In the genomic region with DNA sequence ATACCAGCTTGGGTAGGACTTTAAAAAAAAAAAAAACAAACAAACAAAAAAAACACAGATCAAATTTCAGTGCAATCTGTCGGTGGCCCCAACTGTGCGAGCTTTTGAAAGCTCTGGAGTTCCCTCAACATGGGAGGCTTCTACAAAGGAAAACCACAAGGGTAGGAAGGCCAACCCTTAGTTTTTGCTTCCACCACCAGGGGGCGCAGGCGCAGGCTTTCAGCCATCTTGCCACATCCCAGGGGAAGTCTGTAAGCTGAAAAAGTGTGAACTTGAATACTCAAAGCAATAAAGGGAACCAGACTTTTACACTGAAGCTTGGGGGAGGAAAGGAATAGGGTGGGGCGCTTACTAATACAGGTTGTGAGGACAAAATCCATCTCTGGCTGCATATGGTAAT, we compare ENCODE assay signal across 10 mouse cellular contexts. TPM values are rescaled to one million over a fixed set of nuclear protein-coding genes. Genes with fewer than 3 reads are reported as not detected.
A peak's percentile ranks its signal among the peaks of the same experiment; 100 is the strongest.
DNase-seq lines count a peak whose midpoint lies in the region; ATAC-seq and TF ChIP-seq lines count a peak whose summit lies in the region.
"Had no signal": no experiment of that assay in that cellular context is flagged by ENCODE, and none has a peak within 500 bp of the region (broad histone marks: within the 10 kb centered on the region; RNA-seq: fewer than 3 reads in every experiment).

No protein-coding gene starts in this region.

- H3K9ac ChIP-seq in intestine, postnatal 0 days (ENCODE audit: low read depth, low read length) = no peak overlapping the region
- no peak overlapping the region for H3K9ac ChIP-seq in intestine, embryonic 16.5 days (ENCODE audit: low read depth, low read length)
- H3K9ac ChIP-seq: midbrain, embryonic 12.5 days had no signal

- WGBS in intestine, postnatal 0 days = 31% methylated on average over 5 of the region's 5 CpGs
- 29% methylated on average over 5 of the region's 5 CpGs for WGBS in intestine, embryonic 16.5 days
- WGBS in thymus, adult 2 months = 18% methylated on average over 5 of the region's 5 CpGs

- no peaks in the 10 kb centered on the region for H3K27me3 ChIP-seq in intestine, postnatal 0 days (replicated peaks; ENCODE audit: control insufficient read depth, insufficient read depth, low read length)
- no peaks in the 10 kb centered on the region for H3K27me3 ChIP-seq in intestine, embryonic 16.5 days (replicated peaks; ENCODE audit: control insufficient read depth, insufficient read depth, low read length)
- no peaks in the 10 kb centered on the region for H3K27me3 ChIP-seq in thymus, adult 2 months (ENCODE audit: control insufficient read depth, insufficient read depth, low read length)
- H3K27me3 ChIP-seq: midbrain, embryonic 12.5 days had no signal

- H3K27ac ChIP-seq in intestine, postnatal 0 days (ENCODE audit: low read depth, low read length) = no peak overlapping the region
- H3K27ac ChIP-seq in intestine, embryonic 16.5 days (ENCODE audit: low read length) = no peak overlapping the region
- H3K27ac ChIP-seq in thymus, adult 2 months (ENCODE audit: control insufficient read depth, insufficient read depth, low read length) = no peak overlapping the region
- H3K27ac ChIP-seq: midbrain, embryonic 12.5 days had no signal

- H3K4me2 ChIP-seq in intestine, postnatal 0 days (replicated peaks; ENCODE audit: low read depth) = no peak overlapping the region
- H3K4me2 ChIP-seq in intestine, embryonic 16.5 days (ENCODE audit: low read depth, low read length) = no peak overlapping the region
- H3K4me2 ChIP-seq: midbrain, embryonic 12.5 days had no signal

- no peak overlapping the region for H3K4me3 ChIP-seq in intestine, postnatal 0 days (ENCODE audit: low read depth, low read length)
- no peak overlapping the region for H3K4me3 ChIP-seq in intestine, embryonic 16.5 days (ENCODE audit: low read length)
- no peak overlapping the region for H3K4me3 ChIP-seq in thymus, adult 2 months (ENCODE audit: control insufficient read depth, insufficient read depth, low read length)
- H3K4me3 ChIP-seq: erythroblast, embryonic 14.5 days; midbrain, embryonic 12.5 days had no signal

- peak; percentile 19; the same call in 1 of the 2 replicates for ATAC-seq in intestine, postnatal 0 days
- ATAC-seq in intestine, embryonic 16.5 days = no peak
- ATAC-seq in granulocyte monocyte progenitor cell, adult 5-6 weeks (replicated peaks; ENCODE audit: poor library complexity, severe bottlenecking) = peak; percentile 77

- H3K4me1 ChIP-seq in intestine, postnatal 0 days (replicated peaks; ENCODE audit: control insufficient read depth, insufficient read depth, low read length) = no peaks in the 10 kb centered on the region
- H3K4me1 ChIP-seq in intestine, embryonic 16.5 days (ENCODE audit: control insufficient read depth, insufficient read depth, low read length) = no peaks in the 10 kb centered on the region
- 0 out of 2 replicates have a peak, but pooled peaks cover 2% of the 10 kb centered on the region for H3K4me1 ChIP-seq in thymus, adult 2 months (replicated peaks; ENCODE audit: control insufficient read depth, insufficient read depth, low read length)

- TF ChIP-seq POLR2A in thymus, adult 2 months (IDR thresholded peaks at IDR 0.05; ENCODE audit: control insufficient read depth, extremely low read depth, insufficient read depth, low read length, poor library complexity) = no peak

- no peaks in the 10 kb centered on the region for H3K9me3 ChIP-seq in intestine, postnatal 0 days (ENCODE audit: control insufficient read depth)
- no peaks in the 10 kb centered on the region for H3K9me3 ChIP-seq in intestine, embryonic 16.5 days (ENCODE audit: control insufficient read depth, low read length)
- H3K9me3 ChIP-seq: midbrain, embryonic 12.5 days had no signal

- peak; percentile 44 for DNase-seq in T-cell, adult 2 months (ENCODE audit: low spot score)
- DNase-seq in cerebellum, postnatal 25 days = peak; percentile 59 to 75
- DNase-seq in left cerebral cortex, adult 18-20 months (ENCODE audit: low spot score in 2 of 2) = peak; percentile 30 to 71
- peak; percentile 64 for DNase-seq in naive thymus-derived CD4-positive, alpha-beta T cell, adult 2 months (ENCODE audit: low read depth)
- peak; percentile 74 for DNase-seq in thymus, adult 2 months

- peak; percentile 85 for TF ChIP-seq CTCF in intestine, postnatal 0 days (IDR thresholded peaks at IDR 0.05; ENCODE audit: low read depth)
- TF ChIP-seq CTCF in thymus, adult 2 months (IDR thresholded peaks at IDR 0.05; ENCODE audit: borderline replicate concordance, control insufficient read depth, extremely low read depth, insufficient read depth, low read length, poor library complexity) = peak; percentile 72; the same call in 1 of the 2 replicates

- H3K36me3 ChIP-seq in intestine, postnatal 0 days (ENCODE audit: control insufficient read depth, insufficient read depth) = no peaks in the 10 kb centered on the region
- H3K36me3 ChIP-seq in intestine, embryonic 16.5 days (ENCODE audit: control insufficient read depth, insufficient read depth, low read length) = no peaks in the 10 kb centered on the region
- no peaks in the 10 kb centered on the region for H3K36me3 ChIP-seq in thymus, adult 2 months (ENCODE audit: control insufficient read depth, insufficient read depth, low read length)
- H3K36me3 ChIP-seq: midbrain, embryonic 12.5 days had no signal

RNA-seq across cellular contexts. Expression of gene Defb30, which starts 1.0 kb away (rescaled TPM):
- polyA plus RNA-seq in intestine, postnatal 0 days (2015; fragmentation: Nextera tagmentation; extraction: Ambion mirVana) = not detected in 2 replicates
- polyA plus RNA-seq in intestine, embryonic 16.5 days (2015; fragmentation: Nextera tagmentation; extraction: Ambion mirVana) = not detected in 2 replicates
- not detected in 2 replicates for total RNA-seq in granulocyte monocyte progenitor cell, adult 5-6 weeks (2014; fragmentation: Nextera tagmentation)
- total RNA-seq in granulocyte monocyte progenitor cell, adult 5-6 weeks (2017) = not detected in 2 replicates
- not detected for total RNA-seq in left cerebral cortex, adult 18-20 months (2021)
- polyA plus RNA-seq in thymus, adult 2 months (2012; rRNA removed) = not detected in 2 replicates
- polyA plus RNA-seq: erythroblast, embryonic 14.5 days; midbrain, embryonic 12.5 days had no signal

RNA-seq across cellular contexts. Expression of gene Defb42, which starts 4.0 kb away (rescaled TPM):
- 0.39 TPM in 1 of 2 replicates, not detected in the other for polyA plus RNA-seq in intestine, postnatal 0 days (2015; fragmentation: Nextera tagmentation; extraction: Ambion mirVana)
- 0.17 and 0.18 TPM in 2 replicates for polyA plus RNA-seq in intestine, embryonic 16.5 days (2015; fragmentation: Nextera tagmentation; extraction: Ambion mirVana)
- not detected in 2 replicates for total RNA-seq in granulocyte monocyte progenitor cell, adult 5-6 weeks (2014; fragmentation: Nextera tagmentation)
- total RNA-seq in granulocyte monocyte progenitor cell, adult 5-6 weeks (2017) = not detected in 2 replicates
- total RNA-seq in left cerebral cortex, adult 18-20 months (2021) = not detected
- polyA plus RNA-seq in thymus, adult 2 months (2012; rRNA removed) = 1.6 and 1.8 TPM in 2 replicates
- polyA plus RNA-seq: erythroblast, embryonic 14.5 days; midbrain, embryonic 12.5 days had no signal

RNA-seq across cellular contexts. Expression of gene Defb43, which starts 39.2 kb away (rescaled TPM):
- not detected in 2 replicates for polyA plus RNA-seq in intestine, postnatal 0 days (2015; fragmentation: Nextera tagmentation; extraction: Ambion mirVana)
- polyA plus RNA-seq in intestine, embryonic 16.5 days (2015; fragmentation: Nextera tagmentation; extraction: Ambion mirVana) = not detected in 2 replicates
- total RNA-seq in granulocyte monocyte progenitor cell, adult 5-6 weeks (2014; fragmentation: Nextera tagmentation) = not detected in 2 replicates
- not detected in 2 replicates for total RNA-seq in granulocyte monocyte progenitor cell, adult 5-6 weeks (2017)
- not detected for total RNA-seq in left cerebral cortex, adult 18-20 months (2021)
- not detected in 2 replicates for polyA plus RNA-seq in thymus, adult 2 months (2012; rRNA removed)
- polyA plus RNA-seq: erythroblast, embryonic 14.5 days; midbrain, embryonic 12.5 days had no signal

RNA-seq across cellular contexts. Expression of gene Defb47, which starts 52.9 kb away (rescaled TPM):
- not detected in 2 replicates for polyA plus RNA-seq in intestine, postnatal 0 days (2015; fragmentation: Nextera tagmentation; extraction: Ambion mirVana)
- polyA plus RNA-seq in intestine, embryonic 16.5 days (2015; fragmentation: Nextera tagmentation; extraction: Ambion mirVana) = not detected in 2 replicates
- total RNA-seq in granulocyte monocyte progenitor cell, adult 5-6 weeks (2014; fragmentation: Nextera tagmentation) = not detected in 2 replicates
- total RNA-seq in granulocyte monocyte progenitor cell, adult 5-6 weeks (2017) = not detected in 2 replicates
- not detected for total RNA-seq in left cerebral cortex, adult 18-20 months (2021)
- not detected in 2 replicates for polyA plus RNA-seq in thymus, adult 2 months (2012; rRNA removed)
- polyA plus RNA-seq: erythroblast, embryonic 14.5 days; midbrain, embryonic 12.5 days had no signal
